Mouse (Mus musculus): Measurements from ENCODE around the gene Gprin1.

Gprin1 gene

DNA sequence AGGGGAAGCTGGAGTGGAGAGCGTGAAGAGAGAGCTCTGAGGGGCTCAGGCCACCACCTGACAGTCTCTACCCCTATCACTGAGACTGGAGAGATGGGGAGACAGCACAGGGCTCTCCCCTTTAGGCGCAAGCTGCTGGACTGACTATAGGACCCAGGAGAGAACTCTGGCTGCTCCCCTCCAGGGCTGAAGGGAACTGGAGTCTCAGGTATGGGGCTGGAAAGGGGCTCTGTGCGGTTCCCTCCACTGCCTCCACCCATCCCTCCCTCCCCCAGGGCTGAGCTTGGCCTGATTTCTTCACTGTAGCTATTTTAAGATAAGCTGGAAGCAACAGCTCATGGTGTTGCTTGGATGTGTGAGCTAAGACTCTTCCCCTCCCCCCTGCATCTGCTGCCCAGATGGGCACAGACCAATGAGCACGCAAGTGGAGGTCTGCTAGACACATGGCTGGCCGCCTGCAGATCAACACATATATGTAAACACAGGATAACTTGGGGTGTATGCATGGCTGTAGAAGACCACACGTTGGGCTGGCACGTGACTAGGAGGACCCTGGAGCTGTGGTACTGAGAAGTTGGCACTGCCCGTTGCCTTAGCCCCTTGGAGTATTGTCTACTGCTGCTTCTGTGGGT lies 10.6 kb upstream of the Gprin1 start:
- no peak for DNase-seq (ENCODE audit: low spot score in 2 of 2)

DNA sequence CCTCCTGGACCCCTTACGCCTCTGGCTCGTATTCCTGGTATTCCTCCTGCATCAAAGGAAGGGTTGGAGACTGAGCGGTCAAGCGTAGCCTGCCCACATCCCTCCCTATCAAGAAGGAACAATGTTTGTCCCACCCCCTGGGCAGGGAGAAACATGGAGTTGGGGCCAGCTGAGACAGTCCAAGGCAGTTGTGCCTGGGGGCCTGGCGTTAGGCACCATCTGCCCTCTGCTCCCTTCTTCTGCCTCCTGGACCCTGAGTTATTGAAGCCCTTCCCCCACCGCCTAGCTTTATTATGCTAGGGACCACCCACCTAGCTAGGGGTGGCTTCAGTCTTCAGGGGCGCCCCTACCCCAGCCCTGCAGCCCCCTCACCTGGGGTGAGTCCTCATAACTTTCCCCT lies 9.8 kb upstream of the Gprin1 start:
- no peak for DNase-seq (ENCODE audit: low spot score in 2 of 2)

DNA sequence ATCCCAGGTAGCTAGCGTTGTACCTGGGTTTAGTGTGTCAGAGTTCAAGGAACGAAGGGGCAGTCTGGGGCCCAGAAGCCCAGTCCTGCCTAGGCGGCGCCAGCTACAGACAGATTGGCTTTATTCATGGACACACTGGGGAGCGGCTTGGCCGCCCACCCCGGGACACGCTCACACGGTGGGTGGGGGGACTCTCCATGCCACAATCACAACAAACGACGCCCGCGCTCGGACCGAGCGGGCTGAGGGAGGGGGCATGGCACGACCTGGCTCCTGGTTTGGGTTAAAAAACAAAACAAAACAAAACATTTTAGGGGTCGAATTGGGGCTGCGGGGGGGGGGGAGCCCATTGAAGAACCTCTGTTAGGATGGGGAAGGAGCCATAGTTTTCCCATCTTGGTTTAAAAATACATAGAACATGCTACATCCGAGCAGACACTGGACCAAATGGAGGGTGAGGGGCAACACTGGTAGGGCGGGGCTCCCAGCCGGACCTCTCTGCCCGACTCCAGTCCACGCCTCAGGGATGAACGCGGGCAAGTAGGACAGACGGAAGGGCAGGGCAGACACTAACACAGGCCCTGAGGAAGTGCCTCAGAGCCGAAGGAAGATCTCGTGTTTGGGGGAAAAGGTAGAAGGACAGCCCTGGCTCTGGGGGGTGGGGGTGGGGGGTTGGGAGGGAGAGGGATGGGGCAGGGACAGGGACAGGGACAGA lies 9.2 kb upstream of the Gprin1 start:
- DNase-seq (ENCODE audit: low spot score in 2 of 2), result no peak

DNA sequence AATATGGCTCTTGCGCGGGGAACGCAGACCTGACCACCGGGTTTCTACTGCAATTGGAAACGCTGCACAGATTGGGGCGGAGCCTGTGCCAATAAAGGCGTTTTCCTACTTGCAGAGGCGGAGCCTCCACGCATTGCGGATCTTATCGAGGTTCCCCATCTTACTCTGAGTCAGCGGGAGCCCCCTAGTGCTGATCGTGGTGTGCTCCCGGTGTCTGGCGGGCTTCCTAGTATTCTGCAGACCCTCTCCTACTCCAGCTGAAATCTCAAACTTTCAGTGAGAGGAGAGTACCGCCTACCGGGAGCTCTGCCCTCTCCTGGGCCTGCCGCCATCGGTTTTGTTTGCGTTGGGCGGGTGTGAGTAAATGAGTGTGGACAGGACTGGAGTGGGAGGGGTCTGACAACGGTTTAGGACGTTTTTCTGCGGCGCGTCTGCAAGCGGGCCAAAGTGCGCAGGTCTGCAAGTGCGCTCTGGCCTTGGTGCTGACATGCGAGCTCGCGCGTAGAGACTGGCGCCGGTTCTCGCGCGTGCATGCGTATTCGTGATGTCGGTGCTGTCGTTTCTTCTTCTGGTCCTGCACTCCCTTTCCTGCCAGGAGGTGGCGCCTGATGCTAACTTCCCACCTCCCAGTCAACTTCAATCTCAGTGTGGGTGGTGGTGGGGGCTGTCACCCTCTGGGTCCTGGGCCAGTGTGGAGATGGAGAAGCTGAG lies 8.5 kb upstream of the Gprin1 start:
- DNase-seq (ENCODE audit: low spot score in 2 of 2), result peak; percentile 20 to 57

DNA sequence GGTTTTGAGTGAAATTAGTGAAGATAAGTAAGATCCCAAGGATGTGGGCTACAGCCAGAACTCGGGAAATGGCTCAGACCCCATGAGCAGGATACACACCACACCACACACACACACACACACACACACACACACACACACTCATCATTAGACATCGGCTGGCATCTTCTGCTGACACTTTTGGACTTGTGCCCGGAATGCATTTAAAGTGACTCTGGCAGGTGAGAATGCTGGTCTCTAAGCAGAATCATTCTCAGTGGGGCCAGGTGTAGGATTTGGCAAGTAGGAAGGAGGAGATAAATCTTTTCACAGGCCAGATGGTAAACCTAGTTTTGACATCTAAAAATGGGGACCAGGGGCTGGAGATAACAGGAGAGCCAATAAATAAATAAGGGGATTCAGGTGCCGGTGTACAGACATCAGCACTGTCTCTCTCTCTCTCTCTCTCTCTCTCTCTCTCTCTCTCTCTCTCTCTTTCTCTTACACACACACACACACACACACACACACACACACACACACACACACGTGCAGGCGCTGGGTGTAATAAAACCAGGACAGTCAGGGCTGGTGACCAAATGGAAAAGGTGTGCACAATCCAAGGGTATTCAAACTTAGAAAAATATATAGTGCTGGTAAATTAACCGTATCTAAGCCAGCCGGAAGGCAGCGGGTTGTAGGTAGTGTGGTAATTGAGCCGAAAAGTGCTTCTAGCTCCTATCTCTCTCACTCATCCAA lies 7.6 kb upstream of the Gprin1 start:
- DNase-seq (ENCODE audit: low spot score in 2 of 2), result no peak

DNA sequence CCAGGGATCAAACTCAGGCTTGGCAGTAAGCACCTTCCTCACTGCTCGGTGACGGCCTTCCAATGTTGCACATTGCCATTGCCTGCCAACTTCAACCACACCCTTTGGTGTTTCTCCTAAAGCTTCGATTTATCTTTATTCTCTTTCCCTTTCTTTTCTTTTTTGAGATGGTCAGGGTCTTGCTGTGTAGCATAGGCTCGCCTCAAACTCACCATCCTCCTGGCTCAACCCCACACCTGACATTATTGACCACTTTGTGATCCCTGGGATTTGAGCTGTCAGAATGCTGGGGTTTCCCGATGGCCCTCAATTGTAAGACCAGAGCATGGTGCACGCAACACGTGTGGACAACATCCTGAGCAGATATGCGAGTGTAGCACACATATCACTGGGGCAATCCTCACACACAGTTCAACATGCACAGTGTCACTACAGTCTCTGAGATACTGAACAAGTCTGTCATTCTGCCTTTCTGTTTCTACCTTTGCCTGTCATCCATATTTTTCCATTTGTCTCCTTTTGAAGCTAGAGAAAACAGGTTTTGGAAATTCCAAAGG lies 6.6 kb upstream of the Gprin1 start:
- no peak for DNase-seq (ENCODE audit: low spot score in 2 of 2)

DNA sequence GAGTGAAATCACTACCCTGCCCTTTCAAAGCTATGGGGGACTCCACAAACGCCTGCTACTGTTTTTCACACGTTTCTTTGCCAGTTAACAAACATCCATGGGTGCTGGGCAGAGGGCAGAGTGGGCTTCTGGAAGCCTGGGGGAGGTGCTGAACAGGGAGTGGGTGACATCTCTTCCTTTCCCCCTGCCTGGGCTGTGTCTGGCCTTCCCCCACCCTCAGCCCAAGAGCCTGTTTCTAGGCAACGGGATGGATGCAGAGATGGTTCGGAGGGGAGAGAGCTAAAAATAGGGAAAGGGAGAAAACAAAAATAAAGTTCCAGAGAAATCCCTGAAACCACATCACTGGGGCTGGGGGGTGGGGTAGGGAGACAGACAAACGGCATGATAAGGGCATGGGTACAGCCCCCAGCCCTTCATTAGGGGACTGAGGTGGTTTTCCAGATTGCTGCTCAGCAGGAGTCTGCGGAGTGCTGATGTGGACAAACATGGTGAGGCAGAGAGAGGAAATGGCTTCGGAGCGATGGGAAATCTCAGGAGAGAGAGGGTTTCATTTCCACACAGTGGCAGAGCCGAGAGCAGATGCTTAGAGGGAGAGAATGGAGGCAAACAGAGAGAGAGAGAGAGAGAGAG lies 5.6 kb upstream of the Gprin1 start:
- no peak for DNase-seq (ENCODE audit: low spot score in 2 of 2)

DNA sequence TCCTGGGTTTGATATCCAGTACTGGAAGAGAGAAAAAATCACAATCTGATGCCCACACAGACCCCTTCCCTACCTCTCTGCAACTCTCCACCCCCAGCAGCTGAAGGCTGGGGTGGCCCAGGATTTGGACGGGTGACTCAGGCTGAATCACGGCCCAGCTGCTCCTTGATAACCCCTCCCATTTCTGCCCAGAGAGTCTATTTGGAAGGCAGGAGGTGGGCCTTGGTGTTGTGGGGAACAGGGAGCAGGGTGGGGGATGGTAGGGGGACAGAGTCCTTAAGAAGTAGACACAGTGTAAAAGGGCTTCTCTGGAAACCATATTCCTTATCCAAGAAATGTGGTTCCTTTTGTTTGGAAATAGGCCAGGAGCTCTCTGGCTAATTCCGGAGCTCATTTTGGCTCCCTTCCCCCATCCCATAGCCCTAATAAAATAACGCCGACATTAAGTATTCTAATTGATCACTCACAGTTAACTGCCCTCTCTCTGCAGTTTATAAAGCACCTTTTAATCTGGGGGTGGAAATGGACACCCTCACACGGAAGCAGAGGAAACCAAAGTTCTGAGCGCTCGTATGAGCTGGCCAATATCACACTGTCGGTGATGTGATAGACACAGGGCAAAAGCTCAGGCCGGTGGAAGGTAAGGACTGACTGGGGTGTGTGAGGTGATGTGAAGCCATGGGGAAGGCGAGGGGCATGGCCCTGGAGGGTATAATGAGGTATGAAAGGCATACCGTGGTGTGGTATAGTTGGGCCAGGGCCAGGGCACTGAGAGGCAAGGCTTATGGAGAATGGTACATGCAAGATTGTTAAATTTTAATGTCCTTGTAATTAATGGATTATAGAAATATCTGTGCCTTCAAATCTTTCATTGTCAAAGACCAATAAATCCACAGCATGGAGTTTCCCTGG lies 4.8 kb upstream of the Gprin1 start:
- no peak for DNase-seq (ENCODE audit: low spot score in 2 of 2)

DNA sequence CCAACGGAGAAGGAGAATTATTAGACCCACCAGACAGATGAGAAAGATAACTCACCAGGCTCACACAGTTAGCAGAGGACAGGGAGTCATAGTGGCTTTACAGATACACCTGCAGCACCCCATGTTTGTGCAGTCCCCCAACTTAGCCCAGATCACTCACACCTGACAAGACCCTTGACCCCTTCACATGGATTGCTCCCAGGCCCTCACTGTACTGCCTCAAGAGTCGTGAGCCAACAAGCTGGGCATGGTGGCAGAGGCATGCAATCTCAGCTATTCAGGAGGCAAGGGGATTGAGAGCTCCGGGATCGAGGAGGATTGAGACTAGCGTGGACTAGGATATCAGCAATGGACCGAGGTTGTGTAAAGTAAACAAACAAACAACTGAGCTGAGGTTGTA lies 4.1 kb upstream of the Gprin1 start:
- no peak for DNase-seq (ENCODE audit: low spot score in 2 of 2)

DNA sequence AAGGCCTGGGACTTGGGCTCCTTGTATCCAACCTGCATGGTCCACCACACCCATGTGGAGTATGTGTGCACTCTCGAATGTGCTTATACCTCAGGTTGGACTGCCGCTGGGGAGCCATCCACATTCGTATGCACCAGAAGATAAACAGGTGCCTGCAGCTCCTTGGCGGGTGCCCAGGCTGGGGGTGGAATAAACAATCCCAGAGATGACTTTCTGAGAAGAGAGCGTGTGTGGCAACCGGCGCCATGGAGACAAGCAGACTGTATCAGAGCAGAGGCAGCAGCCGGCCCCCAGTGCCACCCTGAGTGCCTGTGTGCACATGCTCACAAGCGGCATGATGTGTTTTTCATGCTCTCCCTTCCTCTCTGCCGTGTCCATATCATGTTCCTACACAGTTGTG lies 3.0 kb upstream of the Gprin1 start:
- DNase-seq (ENCODE audit: low spot score in 2 of 2), result no peak

DNA sequence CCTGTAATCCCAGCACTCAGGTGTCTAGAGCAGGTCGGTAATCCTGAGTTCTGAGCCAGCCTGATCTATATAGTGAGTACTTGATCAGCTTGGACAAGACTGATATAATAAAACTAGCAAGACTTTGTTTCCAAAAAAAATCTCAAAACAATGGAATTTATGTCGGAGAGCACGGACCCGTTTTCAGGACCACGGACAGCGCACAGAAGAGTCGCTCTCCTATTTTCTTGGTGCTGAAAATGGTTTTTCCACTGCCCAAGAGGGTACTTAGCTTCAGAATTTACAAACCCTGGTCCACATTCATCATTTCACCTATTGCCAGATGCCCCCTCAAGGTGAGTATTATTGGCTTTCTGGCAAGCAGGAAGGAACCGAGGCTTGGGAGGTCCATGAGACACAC lies 1.0 kb upstream of the Gprin1 start:
- no peak for DNase-seq (ENCODE audit: low spot score in 2 of 2)

DNA sequence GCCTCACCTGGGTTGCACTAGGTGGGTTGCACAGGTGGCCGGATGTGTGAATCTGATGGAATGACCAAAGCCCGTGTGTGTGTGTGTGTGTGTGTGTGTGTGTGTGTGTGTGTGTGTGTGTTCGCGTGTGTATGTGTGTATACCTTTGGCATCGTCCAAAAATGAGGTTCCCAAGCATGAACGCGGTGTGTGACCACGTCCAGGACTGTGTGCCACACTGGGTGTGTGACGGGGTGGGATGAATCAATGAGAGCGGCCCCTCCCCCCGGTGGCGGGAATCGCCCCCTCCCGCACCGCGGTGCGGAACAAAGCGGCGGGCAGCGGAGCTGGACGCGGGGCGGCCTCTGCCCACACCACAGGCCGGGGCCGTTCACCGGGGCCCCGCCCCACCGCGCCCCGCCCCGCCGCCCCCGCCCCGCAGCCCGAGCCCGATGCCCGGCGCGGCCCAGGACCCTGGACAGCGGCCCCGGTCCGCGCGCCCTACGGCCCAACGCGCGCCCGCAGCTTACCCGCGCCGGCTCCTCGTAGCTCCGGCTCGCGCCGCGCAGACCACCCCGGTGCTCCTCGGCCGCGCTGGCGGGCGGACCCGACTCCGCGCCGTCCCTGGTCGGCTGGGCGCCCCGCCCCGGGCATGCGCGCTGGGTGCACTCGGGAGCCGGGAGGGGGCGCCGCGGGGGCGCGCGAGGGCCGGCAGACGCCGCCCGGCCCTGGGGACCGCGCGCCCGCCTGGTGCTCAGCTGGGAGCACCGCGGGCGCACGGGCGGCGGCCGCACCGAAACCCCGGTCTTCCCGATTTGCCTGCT lies 412 bp downstream of the Gprin1 start:
- DNase-seq (ENCODE audit: low spot score in 2 of 2), result no peak

DNA sequence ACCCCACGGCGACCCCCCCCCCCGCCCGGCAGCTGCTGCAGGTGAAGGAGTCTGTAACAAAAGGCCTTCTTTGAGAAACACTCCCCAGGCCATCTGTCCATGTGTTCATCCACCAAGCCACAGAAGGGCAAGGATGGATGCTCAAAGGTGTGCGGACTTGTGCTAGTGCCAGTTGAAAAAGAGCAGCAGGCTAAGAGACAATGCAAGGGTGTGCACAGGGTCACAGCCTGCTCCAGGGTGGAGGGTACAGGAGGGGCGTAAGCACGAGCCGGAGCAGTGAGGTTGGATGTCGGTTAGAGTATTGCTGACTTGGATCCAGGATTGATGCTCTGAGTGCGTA lies 983 bp downstream of the Gprin1 start:
- DNase-seq (ENCODE audit: low spot score in 2 of 2), result no peak

DNA sequence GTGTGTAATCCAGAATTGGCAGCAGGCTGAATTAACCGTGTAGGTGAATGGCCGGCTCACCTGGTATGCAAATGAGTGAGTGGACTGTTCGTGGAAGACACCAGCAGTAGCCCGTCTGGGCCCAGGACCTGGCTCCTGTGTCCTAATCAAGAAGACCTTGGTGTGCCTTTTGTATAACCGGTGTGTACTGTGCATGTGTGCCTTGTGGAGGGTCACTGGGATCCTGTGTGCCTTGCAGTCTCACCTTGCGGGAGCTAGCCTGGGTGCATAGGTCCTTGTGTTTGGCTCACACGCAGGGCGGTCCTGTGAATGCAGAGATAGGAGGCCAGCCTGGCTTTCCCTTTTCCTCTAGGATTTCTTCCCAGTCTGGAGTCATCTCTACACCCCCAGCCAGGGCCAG lies 1.5 kb downstream of the Gprin1 start:
- no peak for DNase-seq (ENCODE audit: low spot score in 2 of 2)

DNA sequence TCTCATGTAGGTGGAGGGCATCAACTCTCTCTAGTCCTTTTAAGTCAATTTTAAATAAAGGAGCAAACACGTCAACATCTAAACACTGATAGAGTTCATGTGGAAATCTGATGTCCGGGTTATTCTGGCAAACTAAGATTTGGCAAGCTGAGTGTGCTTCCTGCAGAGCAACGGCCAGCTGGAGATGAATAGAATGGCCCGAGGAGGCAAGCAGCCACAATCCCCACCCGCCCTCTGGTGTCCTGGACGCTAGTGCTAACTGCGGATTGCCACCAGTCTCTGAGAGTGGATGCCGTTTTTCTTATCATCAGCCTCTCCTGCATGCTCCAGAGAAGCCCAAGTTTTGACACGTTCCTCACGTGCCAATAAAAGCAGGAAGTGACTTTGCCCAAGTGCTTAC lies 2.8 kb downstream of the Gprin1 start:
- no peak for DNase-seq (ENCODE audit: low spot score in 2 of 2)

DNA sequence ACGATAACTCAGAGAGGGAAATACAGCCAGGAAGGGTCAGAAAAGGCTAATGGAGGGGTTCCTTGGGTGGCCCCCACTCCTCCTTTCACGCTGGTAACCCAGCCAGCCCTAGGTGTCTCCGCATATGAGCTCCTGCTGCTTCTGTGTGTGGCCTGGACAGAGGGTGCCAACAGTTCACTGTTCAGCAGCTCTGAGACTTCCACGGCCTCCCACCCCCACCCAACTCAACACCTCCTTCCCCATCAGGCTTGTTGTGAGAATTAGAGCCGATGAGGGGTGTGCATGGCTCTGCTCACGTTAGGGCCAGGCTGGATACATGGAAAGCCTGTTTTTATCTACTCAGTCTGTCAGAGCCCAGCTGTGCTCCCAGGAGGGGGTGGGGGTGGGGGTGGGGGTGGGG lies 3.6 kb downstream of the Gprin1 start:
- no peak for DNase-seq (ENCODE audit: low spot score in 2 of 2)

DNA sequence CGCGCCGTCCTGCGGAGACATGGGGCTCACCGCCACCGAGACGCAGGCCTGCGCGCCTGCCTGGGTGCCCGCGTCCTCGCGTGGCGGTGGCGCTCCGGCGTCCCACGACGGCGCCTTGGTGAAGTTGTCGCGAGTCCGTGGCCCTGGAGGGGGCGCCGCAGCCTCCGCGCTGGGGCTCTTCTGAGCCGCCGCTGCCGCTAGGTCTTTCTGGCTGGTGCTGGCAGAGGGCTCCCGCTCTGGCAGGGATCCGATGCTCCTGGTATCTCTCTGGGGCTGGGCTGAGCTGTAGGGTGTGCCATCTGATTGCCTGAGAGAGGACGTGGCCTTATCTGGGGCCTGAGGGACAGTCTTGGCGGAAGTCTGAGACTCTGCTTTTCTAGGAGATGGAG lies 11.5 kb downstream of the Gprin1 start:
- DNase-seq (ENCODE audit: low spot score in 2 of 2), result no peak

DNA sequence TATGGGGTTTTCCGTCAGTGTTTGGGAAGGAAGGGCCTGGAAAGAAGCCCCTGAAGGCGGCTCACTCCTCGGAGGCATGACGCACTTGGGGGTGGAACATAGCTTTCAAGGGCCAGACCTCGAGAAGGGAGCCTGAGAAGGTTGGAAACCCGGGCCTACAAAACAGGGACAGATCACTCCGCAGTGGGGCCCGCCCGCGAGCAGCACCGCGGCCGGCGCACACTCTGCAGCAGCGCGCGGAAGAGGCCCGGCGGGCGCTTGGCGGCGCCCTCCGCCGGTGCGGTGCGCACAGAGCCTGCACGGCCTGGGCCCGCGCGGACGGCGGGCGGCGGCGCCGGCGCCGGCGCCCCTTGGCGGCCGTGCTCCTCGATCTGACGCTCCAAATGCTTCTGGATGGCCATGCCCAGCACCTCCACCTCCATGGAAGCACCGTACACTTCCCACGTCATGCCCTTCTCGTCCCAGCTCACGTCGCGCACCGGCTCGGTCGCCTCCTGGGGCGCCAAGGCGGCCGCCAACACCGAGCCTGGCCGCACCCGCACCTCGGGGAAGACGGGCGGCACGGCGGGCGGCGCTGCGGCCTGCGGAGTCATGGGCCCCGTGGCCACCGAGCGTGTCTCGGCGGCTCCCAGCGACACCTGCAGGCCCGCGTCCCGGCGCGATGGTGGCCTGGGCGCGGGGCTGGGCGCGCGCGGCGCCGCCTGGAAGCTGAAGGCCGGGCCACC lies 12.0 kb downstream of the Gprin1 start:
- DNase-seq (ENCODE audit: low spot score in 2 of 2), result peak in 1 of 2 experiments; percentile 1

DNA sequence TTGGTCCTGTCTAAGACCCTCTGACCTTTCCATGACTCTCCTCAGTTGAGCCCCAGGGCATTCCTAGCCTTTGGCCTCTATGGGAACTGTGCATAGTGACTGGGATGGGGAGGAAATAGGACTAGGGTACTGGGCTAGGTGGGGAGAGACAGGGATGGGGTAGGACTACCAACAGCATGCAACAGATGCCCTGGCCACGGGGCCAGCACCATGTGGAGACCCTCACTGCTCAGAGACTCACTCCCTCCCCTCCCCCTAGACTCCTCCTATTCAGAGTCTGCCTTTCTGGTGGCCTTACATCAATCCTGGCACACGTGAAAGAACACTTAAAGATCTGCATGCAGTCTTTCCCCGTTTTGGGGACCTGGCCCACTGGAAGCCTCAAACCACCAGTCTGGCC lies 12.7 kb downstream of the Gprin1 start:
- DNase-seq (ENCODE audit: low spot score in 2 of 2), result no peak
